Mouse (Mus musculus) heart, adult 2 months (tissue): ENCODE measurements around the gene Wnt7b. TPM values are rescaled to one million over a fixed set of nuclear protein-coding genes. Genes with fewer than 3 reads are reported as not detected.

Experiments used
- DNase-seq, 2 experiments: peaks; one replicate each; pipeline ENCODE4 v3.0.0; 2021
- H3K27ac ChIP-seq: fragments of 200-600 bp; 2 replicates; pipeline ENCODE4 v1.8.1; 2022
- H3K27me3 ChIP-seq: fragments of 200-500 bp; 2 replicates; pipeline ENCODE4 v1.6.1; 2012; ENCODE audit warnings: mild to moderate bottlenecking, low read length, inconsistent platforms, mixed read lengths; ENCODE audit not compliant: control insufficient read depth, insufficient read depth
- H3K36me3 ChIP-seq: fragments of 200-500 bp; 2 replicates; pipeline ENCODE4 v1.6.1; 2012; ENCODE audit warnings: low read length, inconsistent platforms; ENCODE audit not compliant: control insufficient read depth, insufficient read depth
- H3K4me1 ChIP-seq: fragments of 200-500 bp; 2 replicates; pipeline ENCODE4 v1.6.1; 2011; ENCODE audit warnings: low read length; ENCODE audit not compliant: control insufficient read depth, insufficient read depth
- H3K4me3 ChIP-seq: fragments of 200-600 bp; 2 replicates; pipeline ENCODE4 v1.8.1; 2022
- H3K79me2 ChIP-seq: fragments of 200-500 bp; replicated peaks from 2 replicates; pipeline ENCODE4 v1.6.1; 2012; ENCODE audit warnings: mild to moderate bottlenecking, inconsistent platforms, low read length, moderate library complexity, mixed read lengths; ENCODE audit not compliant: control insufficient read depth, insufficient read depth
- H3K9ac ChIP-seq: fragments of 200-500 bp; 2 replicates; pipeline ENCODE4 v1.6.1; 2012; ENCODE audit warnings: low read depth, mild to moderate bottlenecking, control low read depth, inconsistent platforms, low read length, mixed read lengths
- CTCF ChIP-seq: fragments of 200-600 bp; IDR thresholded peaks from 2 replicates; pipeline ENCODE4 v1.8.1; 2022; ENCODE audit warnings: antibody characterized with exemption, mild to moderate bottlenecking, moderate library complexity
- EP300 ChIP-seq: fragments of 200-500 bp; IDR thresholded peaks from 2 replicates; pipeline ENCODE4 v1.6.1; 2011; ENCODE audit warnings: low read depth, low read length, control low read depth; ENCODE audit not compliant: insufficient read depth
- POLR2A ChIP-seq: fragments of 200-500 bp; IDR thresholded peaks from 2 replicates; pipeline ENCODE4 v1.6.1; 2011; ENCODE audit warnings: mild to moderate bottlenecking, low read depth, low read length, control low read depth; ENCODE audit not compliant: insufficient read depth
- WGBS: fragments of 180-500 bp; shearing (Covaris S2); methylation state at CpG from one replicate; pipeline ENCODE4 v1.1.7; 2018; 5-methylcytosine and 5-hydroxymethylcytosine counted together
- intact Hi-C: fragments of 180-260 bp; cut with DNase I; formaldehyde crosslinking; loops from one replicate; pipeline ENCODE4 v1.15.1; 2025
- polyA plus RNA-seq: library from polyadenylated mRNA; depleted of rRNA; stranded (reverse); fragments of >200 nt; gene quantifications from 2 replicates; pipeline ENCODE4 v1.2.3, GENCODE M21; 2012
- total RNA-seq, 2 experiments: library from RNA; stranded (reverse); gene quantifications; 2 replicates each; pipeline ENCODE4 v1.2.3; 2021

Wnt7b gene
- total and polyA plus RNA-seq, 3 experiments = 0.14 to 0.41 (median 0.18) TPM

DNA sequence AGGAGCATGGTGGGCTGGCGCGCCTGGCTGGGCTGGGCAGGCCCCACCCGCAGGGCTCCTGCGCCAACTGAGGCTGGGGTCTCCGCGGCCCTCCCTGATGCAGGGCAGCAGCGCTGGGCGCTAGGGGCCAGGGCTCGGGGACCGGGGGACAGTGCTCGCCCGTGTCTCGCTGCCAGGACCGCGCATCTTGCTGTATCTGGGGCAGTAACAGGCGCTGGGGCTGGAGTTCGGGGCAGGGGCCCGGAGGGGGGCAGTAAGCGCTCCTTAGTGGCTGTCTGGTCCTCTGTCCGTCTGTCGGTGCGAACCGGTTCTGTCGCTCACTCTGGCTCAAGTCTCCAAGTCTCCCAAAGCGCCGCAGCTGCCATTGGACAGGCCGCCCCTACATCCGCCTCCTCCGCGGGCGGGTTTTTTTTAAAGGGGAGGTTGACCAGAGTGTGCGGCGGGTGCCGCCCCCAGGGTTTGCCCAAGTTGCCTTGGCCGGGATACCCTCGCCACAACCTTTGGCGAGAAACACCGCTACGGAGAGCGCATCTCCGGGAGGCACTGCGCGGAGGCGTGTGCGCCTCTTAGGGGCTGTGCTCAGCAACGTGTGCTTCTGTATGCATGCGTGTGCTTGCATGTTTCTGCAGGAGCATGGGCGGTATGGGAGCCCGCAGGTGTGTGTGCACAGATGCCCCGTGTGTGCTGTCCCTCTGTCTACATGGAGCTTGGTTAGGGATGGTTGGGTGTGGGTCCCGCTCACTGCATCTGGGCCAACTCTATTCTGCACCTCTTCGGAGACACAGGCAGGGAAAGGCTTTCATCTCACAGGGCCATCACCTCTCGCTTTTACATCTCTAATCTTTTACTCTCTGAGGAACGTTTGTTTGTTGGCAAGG, 4.5 kb downstream of the Wnt7b start:
- intact Hi-C loops = no loop called here
- 3% methylated on average over 54 of the region's 54 CpGs for WGBS
- no peaks in the 10 kb centered on the region for H3K36me3 ChIP-seq
- H3K27ac ChIP-seq = no peak overlapping the region
- TF ChIP-seq CTCF (no peak), EP300 (no peak), POLR2A (no peak)
- H3K4me3 ChIP-seq = no peak overlapping the region
- H3K9ac ChIP-seq = no peak overlapping the region
- H3K79me2 ChIP-seq = no peaks in the 10 kb centered on the region
- H3K27me3 ChIP-seq = peaks cover 20% of the 10 kb centered on the region
- DNase-seq = no peak
- H3K4me1 ChIP-seq = no peaks in the 10 kb centered on the region

- no peak overlapping the region for H3K9ac ChIP-seq
- no peaks in the 10 kb centered on the region for H3K4me1 ChIP-seq
- intact Hi-C loops = no loop called here
- TF ChIP-seq EP300 = no peak
- 4% methylated on average over 59 of the region's 61 CpGs for WGBS
- DNase-seq = no peak
- no peak overlapping the region for H3K4me3 ChIP-seq
- H3K27ac ChIP-seq = no peak overlapping the region
- no peaks in the 10 kb centered on the region for H3K36me3 ChIP-seq
- H3K79me2 ChIP-seq = no peaks in the 10 kb centered on the region
- H3K27me3 ChIP-seq = peaks cover 20% of the 10 kb centered on the region
Observed at GRCm38 (mm10) chr15:85576511-85577440, 5.5 kb downstream of the Wnt7b start.

DNA sequence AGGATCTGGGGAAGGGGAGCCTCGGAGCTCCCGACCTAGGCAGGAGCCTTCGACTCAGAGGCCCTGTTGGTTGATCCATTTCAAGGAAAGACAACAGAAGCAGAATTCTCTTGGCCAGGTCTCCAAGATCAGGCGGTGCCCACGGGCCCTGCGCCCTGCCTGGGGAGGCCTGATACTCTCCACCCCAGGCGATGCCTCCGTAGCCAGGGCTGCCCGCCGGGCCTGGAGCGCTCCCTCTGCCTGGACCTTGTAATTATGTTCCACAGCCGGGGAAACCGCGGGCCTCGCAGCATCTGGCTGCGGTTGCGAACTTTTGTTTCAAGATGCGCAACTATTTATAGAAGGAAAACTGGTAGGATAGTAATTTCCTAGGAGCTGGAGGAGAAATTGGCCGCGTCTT, 6.2 kb downstream of the Wnt7b start:
- no peak overlapping the region for H3K4me3 ChIP-seq
- TF ChIP-seq CTCF (no peak), POLR2A (no peak), EP300 (no peak)
- no peaks in the 10 kb centered on the region for H3K36me3 ChIP-seq
- H3K79me2 ChIP-seq = no peaks in the 10 kb centered on the region
- H3K4me1 ChIP-seq = no peaks in the 10 kb centered on the region
- intact Hi-C loops = no loop called here
- WGBS = 4% methylated on average over 20 of the region's 20 CpGs
- H3K9ac ChIP-seq = no peak overlapping the region
- DNase-seq = no peak
- H3K27ac ChIP-seq = no peak overlapping the region
- H3K27me3 ChIP-seq = peaks cover 17% of the 10 kb centered on the region

- peaks cover 11% of the 10 kb centered on the region for H3K27me3 ChIP-seq
- 71% methylated on average over 8 of the region's 8 CpGs for WGBS
- TF ChIP-seq CTCF = no peak
- H3K4me1 ChIP-seq = no peaks in the 10 kb centered on the region
- H3K27ac ChIP-seq = no peak overlapping the region
- H3K79me2 ChIP-seq = no peaks in the 10 kb centered on the region
- no peak for DNase-seq
- H3K4me3 ChIP-seq = no peak overlapping the region
- no peaks in the 10 kb centered on the region for H3K36me3 ChIP-seq
- intact Hi-C loops = no loop called here
- H3K9ac ChIP-seq = no peak overlapping the region
Observed at GRCm38 (mm10) chr15:85574558-85574957, 7.7 kb downstream of the Wnt7b start.

DNA sequence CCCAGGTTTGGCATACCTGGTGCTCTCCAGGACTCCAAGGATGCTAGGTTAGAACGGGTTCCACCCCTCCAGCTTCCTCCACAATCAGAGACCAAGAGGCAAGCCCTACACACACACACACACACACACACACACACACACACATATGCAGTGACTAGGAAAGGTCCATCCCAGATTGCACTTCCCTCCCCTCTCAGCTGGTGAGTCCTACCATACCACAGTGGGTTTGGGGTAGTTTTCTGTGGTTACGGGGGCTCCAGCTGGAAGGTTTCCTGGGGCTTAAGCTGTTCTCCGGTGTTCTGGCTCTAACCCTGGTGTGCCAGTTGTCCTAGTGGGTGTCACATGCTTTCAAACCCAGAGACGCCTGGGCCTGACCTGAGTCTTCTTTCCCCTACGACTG, 8.2 kb downstream of the Wnt7b start:
- no peak for DNase-seq
- no peaks in the 10 kb centered on the region for H3K79me2 ChIP-seq
- H3K4me3 ChIP-seq = no peak overlapping the region
- H3K27me3 ChIP-seq = peaks cover 11% of the 10 kb centered on the region
- intact Hi-C loops = no loop called here
- H3K4me1 ChIP-seq = no peaks in the 10 kb centered on the region
- TF ChIP-seq EP300 = no peak
- TF ChIP-seq CTCF = no peak
- TF ChIP-seq POLR2A = no peak
- WGBS = 63% methylated on average over 5 of the region's 5 CpGs
- no peak overlapping the region for H3K27ac ChIP-seq
- H3K36me3 ChIP-seq = no peaks in the 10 kb centered on the region
- no peak overlapping the region for H3K9ac ChIP-seq

DNA sequence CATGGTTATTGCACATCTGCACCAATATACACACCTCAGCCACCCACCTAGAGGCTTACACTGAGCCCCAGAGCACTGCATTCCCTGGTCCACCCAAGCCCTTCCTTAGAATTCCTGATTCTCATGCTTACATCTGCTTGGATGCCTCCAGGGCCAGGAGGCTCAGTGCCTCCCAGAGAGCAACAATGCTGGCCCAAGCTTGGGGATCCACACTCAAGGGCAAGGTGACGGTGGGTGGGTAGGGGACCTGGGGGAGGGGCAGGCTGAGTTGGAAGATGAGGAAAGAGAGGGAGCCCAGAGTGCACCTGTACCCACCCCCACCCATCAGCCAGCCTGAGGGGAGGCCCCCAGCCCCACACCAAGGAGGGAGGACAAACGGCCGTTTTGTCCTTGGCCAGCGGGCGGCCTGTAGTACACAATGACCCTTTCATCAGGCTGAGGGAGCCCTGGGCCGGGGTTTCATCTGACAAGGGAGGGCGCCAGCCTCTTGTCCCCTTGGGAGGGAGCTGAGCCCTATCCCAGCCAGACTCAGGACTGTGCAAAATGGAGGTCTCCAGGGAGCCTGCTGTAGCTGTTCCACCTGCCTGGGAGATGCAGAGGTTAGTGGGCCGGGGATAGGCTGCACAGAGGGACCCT, 9.5 kb downstream of the Wnt7b start:
- no peak for DNase-seq
- WGBS = 69% methylated on average over 8 of the region's 8 CpGs
- Histone ChIP-seq H3K9ac (no peak overlapping the region), H3K36me3 (no peaks in the 10 kb centered on the region), H3K4me3 (no peak overlapping the region), H3K27ac (no peak overlapping the region), H3K27me3 (peaks cover 10% of the 10 kb centered on the region; the same call in 1 of the 2 replicates), H3K79me2 (no peaks in the 10 kb centered on the region), H3K4me1 (no peaks in the 10 kb centered on the region)
- intact Hi-C loops = no loop called here
- TF ChIP-seq EP300 (no peak), CTCF (no peak), POLR2A (no peak)
